Mouse (Mus musculus): ENCODE data around the gene Klhl22. TPM values are rescaled to one million over a fixed set of nuclear protein-coding genes. Genes with fewer than 3 reads are reported as not detected.

Gene Klhl22
- polyA plus RNA-seq, 1 experiment from 2014 or later = 36.4 TPM

GRCm38 (mm10) chr16:17809711-17810110 is 50.3 kb downstream of the Klhl22 start:
- Histone ChIP-seq H3K27me3 (ENCODE audit: control insufficient read depth, insufficient read depth, low read length) (peaks cover 26% of the 10 kb centered on the region), H3K4me2 (ENCODE audit: low read depth, low read length) (no peak overlapping the region), H3K9me3 (replicated peaks; ENCODE audit: control insufficient read depth, low read length) (no peaks in the 10 kb centered on the region), H3K4me1 (ENCODE audit: control insufficient read depth, insufficient read depth, low read length) (peaks cover 19% of the 10 kb centered on the region), H3K36me3 (ENCODE audit: control insufficient read depth, insufficient read depth) (no peaks in the 10 kb centered on the region), H3K9ac (ENCODE audit: low read length) (no peak overlapping the region), H3K4me3 (ENCODE audit: low read length) (no peak overlapping the region), H3K27ac (ENCODE audit: low read length) (no peak overlapping the region)
- 27% methylated on average over 7 of the region's 7 CpGs for WGBS
- ATAC-seq (replicated peaks; ENCODE audit: extremely low read depth, insufficient read depth, low FRiP score) = peak; percentile 15; the same call in 1 of the 2 replicates

- 9% methylated on average over 5 of the region's 5 CpGs for WGBS
- H3K4me1 ChIP-seq (ENCODE audit: control insufficient read depth, insufficient read depth, low read length) = peaks cover 12% of the 10 kb centered on the region
- H3K9ac ChIP-seq (ENCODE audit: low read length) = no peak overlapping the region
- no peak overlapping the region for H3K4me3 ChIP-seq (ENCODE audit: low read length)
- no peaks in the 10 kb centered on the region for H3K9me3 ChIP-seq (replicated peaks; ENCODE audit: control insufficient read depth, low read length)
- H3K4me2 ChIP-seq (ENCODE audit: low read depth, low read length) = no peak overlapping the region
- peaks cover 14% of the 10 kb centered on the region for H3K27me3 ChIP-seq (ENCODE audit: control insufficient read depth, insufficient read depth, low read length)
- no peaks in the 10 kb centered on the region for H3K36me3 ChIP-seq (ENCODE audit: control insufficient read depth, insufficient read depth)
- no peak for ATAC-seq (replicated peaks; ENCODE audit: extremely low read depth, insufficient read depth, low FRiP score)
- no peak overlapping the region for H3K27ac ChIP-seq (ENCODE audit: low read length)
Observed at GRCm38 (mm10) chr16:17812120-17812519, 52.7 kb downstream of the Klhl22 start.

GRCm38 (mm10) chr16:17813173-17813572 is 53.8 kb downstream of the Klhl22 start:
- peaks cover 10% of the 10 kb centered on the region for H3K4me1 ChIP-seq (ENCODE audit: control insufficient read depth, insufficient read depth, low read length)
- H3K27ac ChIP-seq (ENCODE audit: low read length) = no peak overlapping the region
- H3K27me3 ChIP-seq (ENCODE audit: control insufficient read depth, insufficient read depth, low read length) = peaks cover 11% of the 10 kb centered on the region
- no peak for ATAC-seq (replicated peaks; ENCODE audit: extremely low read depth, insufficient read depth, low FRiP score)
- no peaks in the 10 kb centered on the region for H3K36me3 ChIP-seq (ENCODE audit: control insufficient read depth, insufficient read depth)
- 0 out of 2 replicates have a peak overlapping the region, but pooled peaks have one; percentile 17 for H3K9ac ChIP-seq (ENCODE audit: low read length)
- H3K4me2 ChIP-seq (ENCODE audit: low read depth, low read length) = no peak overlapping the region
- no peak overlapping the region for H3K4me3 ChIP-seq (ENCODE audit: low read length)
- no peaks in the 10 kb centered on the region for H3K9me3 ChIP-seq (replicated peaks; ENCODE audit: control insufficient read depth, low read length)
- 37% methylated on average over 4 of the region's 4 CpGs for WGBS

- Histone ChIP-seq H3K4me3 (ENCODE audit: low read length) (peak overlapping the region; percentile 57), H3K4me1 (ENCODE audit: control insufficient read depth, insufficient read depth, low read length) (peaks cover 10% of the 10 kb centered on the region), H3K9me3 (replicated peaks; ENCODE audit: control insufficient read depth, low read length) (no peaks in the 10 kb centered on the region), H3K36me3 (ENCODE audit: control insufficient read depth, insufficient read depth) (no peaks in the 10 kb centered on the region), H3K27me3 (ENCODE audit: control insufficient read depth, insufficient read depth, low read length) (peaks cover 8% of the 10 kb centered on the region; the same call in 1 of the 2 replicates), H3K4me2 (ENCODE audit: low read depth, low read length) (peak overlapping the region; percentile 83), H3K27ac (ENCODE audit: low read length) (no peak overlapping the region), H3K9ac (ENCODE audit: low read length) (peak overlapping the region; percentile 64)
- WGBS = 4% methylated on average over 63 of the region's 63 CpGs
- peak; percentile 77 for ATAC-seq (replicated peaks; ENCODE audit: extremely low read depth, insufficient read depth, low FRiP score)
Observed at GRCm38 (mm10) chr16:17815411-17816402, 56.3 kb downstream of the Klhl22 start.

GRCm38 (mm10) chr16:17816528-17816927 is 57.1 kb downstream of the Klhl22 start:
- peaks cover 8% of the 10 kb centered on the region; the same call in 1 of the 2 replicates for H3K27me3 ChIP-seq (ENCODE audit: control insufficient read depth, insufficient read depth, low read length)
- H3K4me2 ChIP-seq (ENCODE audit: low read depth, low read length) = no peak overlapping the region
- no peak overlapping the region for H3K4me3 ChIP-seq (ENCODE audit: low read length)
- no peak overlapping the region for H3K27ac ChIP-seq (ENCODE audit: low read length)
- H3K9ac ChIP-seq (ENCODE audit: low read length) = no peak overlapping the region
- ATAC-seq (replicated peaks; ENCODE audit: extremely low read depth, insufficient read depth, low FRiP score) = no peak
- no peaks in the 10 kb centered on the region for H3K9me3 ChIP-seq (replicated peaks; ENCODE audit: control insufficient read depth, low read length)
- 78% methylated on average over 8 of the region's 8 CpGs for WGBS
- peaks cover 10% of the 10 kb centered on the region for H3K4me1 ChIP-seq (ENCODE audit: control insufficient read depth, insufficient read depth, low read length)
- H3K36me3 ChIP-seq (ENCODE audit: control insufficient read depth, insufficient read depth) = no peaks in the 10 kb centered on the region

GRCm38 (mm10) chr16:17826500-17826899 is 67.1 kb downstream of the Klhl22 start:
- Histone ChIP-seq H3K4me1 (ENCODE audit: control insufficient read depth, insufficient read depth, low read length) (no peaks in the 10 kb centered on the region), H3K27me3 (ENCODE audit: control insufficient read depth, insufficient read depth, low read length) (peaks cover 23% of the 10 kb centered on the region), H3K9me3 (replicated peaks; ENCODE audit: control insufficient read depth, low read length) (no peaks in the 10 kb centered on the region), H3K9ac (ENCODE audit: low read length) (no peak overlapping the region), H3K4me3 (ENCODE audit: low read length) (no peak overlapping the region), H3K27ac (ENCODE audit: low read length) (no peak overlapping the region), H3K36me3 (ENCODE audit: control insufficient read depth, insufficient read depth) (no peaks in the 10 kb centered on the region), H3K4me2 (ENCODE audit: low read depth, low read length) (no peak overlapping the region)
- ATAC-seq (replicated peaks; ENCODE audit: extremely low read depth, insufficient read depth, low FRiP score) = no peak
- 78% methylated on average over 2 of the region's 2 CpGs for WGBS

- Histone ChIP-seq H3K9ac (ENCODE audit: low read length) (no peak overlapping the region), H3K4me1 (ENCODE audit: control insufficient read depth, insufficient read depth, low read length) (no peaks in the 10 kb centered on the region), H3K4me3 (ENCODE audit: low read length) (no peak overlapping the region), H3K27me3 (ENCODE audit: control insufficient read depth, insufficient read depth, low read length) (peaks cover 40% of the 10 kb centered on the region), H3K4me2 (ENCODE audit: low read depth, low read length) (no peak overlapping the region), H3K9me3 (replicated peaks; ENCODE audit: control insufficient read depth, low read length) (no peaks in the 10 kb centered on the region), H3K27ac (ENCODE audit: low read length) (no peak overlapping the region), H3K36me3 (ENCODE audit: control insufficient read depth, insufficient read depth) (no peaks in the 10 kb centered on the region)
- WGBS = 74% methylated on average over 2 of the region's 2 CpGs
- no peak for ATAC-seq (replicated peaks; ENCODE audit: extremely low read depth, insufficient read depth, low FRiP score)
Observed at GRCm38 (mm10) chr16:17828229-17828628, 68.8 kb downstream of the Klhl22 start.

GRCm38 (mm10) chr16:17828867-17829266 is 69.4 kb downstream of the Klhl22 start:
- H3K9me3 ChIP-seq (replicated peaks; ENCODE audit: control insufficient read depth, low read length) = no peaks in the 10 kb centered on the region
- no peaks in the 10 kb centered on the region for H3K36me3 ChIP-seq (ENCODE audit: control insufficient read depth, insufficient read depth)
- no peak overlapping the region for H3K4me3 ChIP-seq (ENCODE audit: low read length)
- H3K27me3 ChIP-seq (ENCODE audit: control insufficient read depth, insufficient read depth, low read length) = peaks cover 47% of the 10 kb centered on the region
- no peak overlapping the region for H3K4me2 ChIP-seq (ENCODE audit: low read depth, low read length)
- no peak overlapping the region for H3K27ac ChIP-seq (ENCODE audit: low read length)
- no peak for ATAC-seq (replicated peaks; ENCODE audit: extremely low read depth, insufficient read depth, low FRiP score)
- no peak overlapping the region for H3K9ac ChIP-seq (ENCODE audit: low read length)
- WGBS = 78% methylated on average over 3 of the region's 3 CpGs
- no peaks in the 10 kb centered on the region for H3K4me1 ChIP-seq (ENCODE audit: control insufficient read depth, insufficient read depth, low read length)
